Mouse (Mus musculus) left cerebral cortex, postnatal 14 days (tissue): ENCODE data around the gene Zfp12. TPM values are rescaled to one million over a fixed set of nuclear protein-coding genes. Genes with fewer than 3 reads are reported as not detected.

Experiments used
- DNase-seq, 2 experiments: peaks; one replicate each; pipeline ENCODE4 v3.0.0; 2021 to 2022; ENCODE audit warnings: low spot score in 2 of 2, mixed read lengths in 1 of 2
- intact Hi-C: fragments of 180-260 bp; cut with DNase I; formaldehyde crosslinking; loops from one replicate; pipeline ENCODE4 v1.15.1; 2025
- total RNA-seq, 2 experiments: library from RNA; stranded (reverse); gene quantifications; 2 replicates each; pipeline ENCODE4 v1.2.3; 2021

Zfp12 gene
- total RNA-seq, 2 experiments from 2014 or later = 24.6 to 28.2 TPM

DNA sequence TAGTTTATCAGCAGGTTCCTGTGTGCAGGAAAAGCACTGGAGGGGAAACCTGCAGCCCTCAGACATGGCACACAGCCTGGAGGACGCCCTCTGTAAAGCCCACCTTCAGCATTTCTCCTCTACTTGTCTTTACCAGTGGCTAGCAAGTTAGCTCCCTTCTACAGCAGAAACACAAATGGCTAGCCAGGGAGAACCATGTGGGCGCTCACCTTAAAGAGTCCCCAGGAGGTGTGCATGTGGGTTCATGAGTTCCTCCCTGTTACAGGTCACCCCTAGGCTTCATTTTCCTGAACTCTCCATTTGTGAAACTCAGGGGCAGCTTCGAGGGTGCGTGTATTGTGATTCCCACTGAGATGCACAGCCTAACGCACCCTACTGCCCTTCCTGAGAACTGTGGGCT is 20.8 kb downstream of the Zfp12 start:
- intact Hi-C loops = no loop called here
- DNase-seq = no peak

DNA sequence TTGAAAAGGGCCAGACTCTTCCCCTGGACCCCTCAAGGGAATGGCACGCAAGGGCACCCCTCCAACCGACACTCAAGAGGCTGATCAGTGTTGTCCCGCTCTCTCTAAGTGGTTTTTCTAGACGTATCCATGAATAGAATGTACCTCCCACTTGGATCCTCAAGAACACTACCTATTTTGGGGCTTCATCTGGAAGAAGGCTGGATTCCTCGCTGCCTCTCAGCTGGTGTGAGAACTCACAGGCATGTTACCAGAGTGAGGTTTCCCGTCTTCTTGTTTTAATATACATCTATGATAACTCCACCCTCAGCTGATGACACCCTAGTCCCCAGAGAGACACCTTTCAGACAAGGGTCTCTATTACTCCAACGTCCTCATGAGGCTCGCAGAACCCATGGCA is 26.7 kb downstream of the Zfp12 start:
- intact Hi-C loops = no loop called here
- DNase-seq = peak; percentile 61 to 81

DNA sequence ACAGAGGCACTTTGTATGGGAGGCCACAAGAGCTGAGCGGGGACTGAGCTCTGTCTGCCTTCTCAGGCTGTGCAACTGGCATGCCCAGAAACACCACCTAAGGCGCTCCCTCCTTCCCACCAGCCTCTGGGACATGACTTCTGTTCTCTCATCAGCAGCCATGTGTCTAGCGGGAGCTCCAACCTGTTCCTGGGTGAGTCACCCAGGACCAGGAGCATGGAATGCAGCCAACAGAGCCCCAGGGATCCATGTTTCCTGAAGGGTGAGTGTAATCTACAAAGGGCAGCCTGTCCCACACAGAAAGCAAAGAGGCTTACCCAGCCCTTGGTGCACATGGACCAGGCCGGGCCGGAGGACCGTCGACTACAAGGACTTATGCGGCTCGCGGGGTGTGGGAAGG is 29.7 kb downstream of the Zfp12 start:
- intact Hi-C loops = no loop called here
- DNase-seq = no peak

DNA sequence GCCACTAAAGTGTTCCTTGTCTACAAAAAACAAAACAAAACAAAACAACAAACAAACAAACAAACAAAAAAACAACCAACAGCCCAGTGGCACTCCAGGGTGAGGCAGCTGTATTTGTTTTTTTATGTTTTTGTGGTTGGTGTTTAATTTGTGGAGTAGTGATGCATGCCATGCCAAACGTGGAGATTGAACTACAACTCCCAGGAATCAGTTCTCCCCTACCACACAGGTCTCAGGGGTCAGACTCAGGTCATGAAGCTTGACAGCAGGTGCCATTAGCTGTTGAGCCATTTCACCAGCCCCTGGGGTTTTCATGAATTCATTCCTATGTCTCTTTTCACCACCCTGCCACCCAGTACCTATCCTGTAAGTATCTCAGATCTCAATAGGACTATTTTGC is 30.4 kb downstream of the Zfp12 start:
- DNase-seq = no peak
- intact Hi-C loops = no loop called here

DNA sequence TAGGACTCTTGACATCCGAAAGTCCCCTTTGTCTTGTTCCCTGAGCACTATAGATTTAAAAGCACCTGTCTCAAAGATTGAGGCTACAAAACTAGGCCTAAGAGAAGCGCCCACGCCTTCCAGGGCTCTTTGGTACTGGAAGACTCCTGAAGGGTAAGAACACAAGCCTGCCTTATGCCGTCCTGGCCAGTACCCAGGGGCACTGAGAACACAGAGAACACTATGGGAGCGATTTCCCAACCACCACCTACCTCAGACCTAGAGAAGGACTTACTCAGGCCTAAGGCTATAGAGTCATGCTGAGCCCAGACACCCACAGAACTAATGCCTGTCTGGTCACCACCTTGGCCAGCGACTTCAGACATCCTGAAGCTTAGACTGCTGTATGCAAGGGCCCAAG is 31.8 kb downstream of the Zfp12 start:
- DNase-seq = no peak
- intact Hi-C loops = no loop called here

DNA sequence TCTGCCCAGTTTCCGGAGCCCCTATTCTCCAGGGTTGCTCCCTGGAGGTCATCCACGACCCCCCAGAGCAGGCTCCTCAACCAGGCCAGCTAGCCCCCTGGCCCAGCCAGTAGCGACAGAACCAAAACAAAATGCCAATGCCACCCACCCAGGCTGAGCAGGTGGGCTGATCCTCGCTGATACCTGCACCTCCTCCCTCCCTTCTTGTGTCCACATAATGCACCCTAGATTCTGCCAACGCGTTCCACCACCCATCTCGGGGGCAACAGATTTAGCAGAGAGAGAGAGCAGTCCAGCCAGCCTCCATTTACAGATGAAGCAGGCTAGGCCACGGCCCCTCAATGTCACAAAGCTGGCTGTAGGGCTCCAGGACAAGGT is 34.0 kb downstream of the Zfp12 start:
- no peak for DNase-seq
- intact Hi-C loops = no loop called here

DNA sequence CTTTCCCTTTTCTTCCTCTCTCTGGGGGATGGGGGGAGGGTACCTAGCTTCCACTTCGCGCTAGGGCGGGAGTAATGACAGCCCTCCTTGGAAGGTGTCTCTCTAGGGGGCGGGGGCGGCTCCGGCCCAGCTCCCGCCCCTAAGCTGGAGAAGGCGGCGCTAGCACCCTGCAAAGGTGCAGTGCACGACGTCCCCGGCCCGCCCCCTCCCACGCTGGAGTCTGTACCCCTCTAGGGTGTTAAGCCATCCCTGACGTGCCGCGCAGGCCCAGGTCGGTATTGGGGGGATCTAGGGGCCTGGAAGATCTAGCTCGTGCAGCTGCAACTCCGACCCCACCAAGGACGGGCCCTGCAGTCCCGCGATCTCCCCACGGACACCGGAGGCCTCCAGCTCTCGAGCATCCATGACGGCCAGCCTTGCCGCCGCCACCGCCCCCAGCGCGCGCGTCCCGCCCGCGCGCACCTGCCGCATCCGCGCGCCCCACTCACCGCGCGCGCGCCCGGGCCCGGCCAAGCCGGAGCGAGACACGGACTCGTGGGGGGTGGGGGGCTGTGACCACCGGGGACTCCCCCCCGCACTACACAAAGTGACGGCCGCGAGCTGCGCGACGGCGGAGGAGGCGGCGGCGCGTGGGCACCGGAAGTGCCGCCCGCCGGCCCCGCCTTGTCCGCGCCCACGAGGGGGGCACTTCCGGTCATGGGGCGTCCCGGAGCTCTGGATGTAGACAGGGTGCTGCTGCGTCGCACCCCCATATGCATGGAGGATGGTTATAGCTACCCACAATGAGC is 34.6 kb downstream of the Zfp12 start, which contains the start of gene Zfp316:
TSS of gene Zfp316 (minus strand) at position 660 of the 788 bp plus-strand sequence.
- intact Hi-C loops = no loop called here
- DNase-seq = peak; percentile 74 to 78

DNA sequence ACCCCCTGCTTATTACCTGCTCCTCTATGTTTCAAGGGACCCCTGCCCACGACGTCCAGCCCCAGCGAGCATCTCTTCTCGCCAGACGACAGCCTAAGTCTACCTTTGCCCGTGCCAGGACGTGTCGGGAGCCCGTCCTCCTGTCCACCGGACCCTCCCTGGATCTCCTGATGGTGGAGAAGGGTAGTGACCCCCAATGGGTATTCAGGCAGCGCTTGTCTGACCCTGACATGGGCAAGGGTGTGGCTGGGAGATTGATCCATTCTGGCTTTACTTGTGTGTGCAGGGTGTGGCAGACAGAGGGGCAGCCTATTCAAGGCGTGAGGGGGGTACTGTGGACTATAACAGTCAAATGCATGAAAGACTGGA is 35.2 kb downstream of the Zfp12 start:
- DNase-seq = no peak
- intact Hi-C loops = no loop called here

DNA sequence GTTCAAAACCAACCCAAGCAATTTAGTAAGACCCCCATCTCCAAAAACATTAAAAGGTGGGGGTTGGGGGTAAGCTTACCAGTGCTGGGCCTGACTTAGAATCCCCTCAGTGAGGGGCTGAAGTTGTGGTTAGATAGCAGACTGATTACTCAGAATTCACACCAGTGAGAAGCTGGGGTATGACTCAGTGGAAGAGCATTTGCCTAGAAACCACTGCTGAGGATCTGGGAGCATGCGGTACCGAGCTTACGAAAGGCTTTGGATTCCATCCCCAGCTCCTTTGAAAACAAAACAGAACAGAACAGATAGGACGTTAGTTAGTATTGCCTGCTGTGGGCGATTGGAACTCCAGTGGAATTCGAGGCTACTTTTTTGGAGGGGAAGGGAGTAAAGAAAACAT is 36.7 kb downstream of the Zfp12 start:
- DNase-seq = no peak
- intact Hi-C loops = no loop called here

DNA sequence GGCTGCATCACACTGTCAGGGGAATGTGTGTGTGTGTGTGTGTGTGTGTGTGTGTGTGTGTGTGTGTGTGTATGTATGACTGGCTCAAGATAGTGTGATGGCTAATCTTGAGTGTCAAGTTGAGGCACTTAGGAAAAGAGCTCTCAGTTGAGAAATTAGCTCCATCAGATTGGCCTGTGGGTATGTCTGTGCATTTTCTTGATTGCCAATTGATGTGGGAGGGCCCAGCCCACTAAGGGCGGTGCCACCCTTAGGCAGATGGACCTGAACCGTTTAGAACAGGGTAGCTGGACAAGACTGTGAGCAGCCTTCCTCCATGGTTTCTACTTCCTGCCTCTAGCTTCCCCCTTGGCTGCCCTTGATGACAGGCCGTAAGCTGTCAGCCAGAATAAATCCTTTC is 37.1 kb downstream of the Zfp12 start:
- intact Hi-C loops = no loop called here
- no peak for DNase-seq

DNA sequence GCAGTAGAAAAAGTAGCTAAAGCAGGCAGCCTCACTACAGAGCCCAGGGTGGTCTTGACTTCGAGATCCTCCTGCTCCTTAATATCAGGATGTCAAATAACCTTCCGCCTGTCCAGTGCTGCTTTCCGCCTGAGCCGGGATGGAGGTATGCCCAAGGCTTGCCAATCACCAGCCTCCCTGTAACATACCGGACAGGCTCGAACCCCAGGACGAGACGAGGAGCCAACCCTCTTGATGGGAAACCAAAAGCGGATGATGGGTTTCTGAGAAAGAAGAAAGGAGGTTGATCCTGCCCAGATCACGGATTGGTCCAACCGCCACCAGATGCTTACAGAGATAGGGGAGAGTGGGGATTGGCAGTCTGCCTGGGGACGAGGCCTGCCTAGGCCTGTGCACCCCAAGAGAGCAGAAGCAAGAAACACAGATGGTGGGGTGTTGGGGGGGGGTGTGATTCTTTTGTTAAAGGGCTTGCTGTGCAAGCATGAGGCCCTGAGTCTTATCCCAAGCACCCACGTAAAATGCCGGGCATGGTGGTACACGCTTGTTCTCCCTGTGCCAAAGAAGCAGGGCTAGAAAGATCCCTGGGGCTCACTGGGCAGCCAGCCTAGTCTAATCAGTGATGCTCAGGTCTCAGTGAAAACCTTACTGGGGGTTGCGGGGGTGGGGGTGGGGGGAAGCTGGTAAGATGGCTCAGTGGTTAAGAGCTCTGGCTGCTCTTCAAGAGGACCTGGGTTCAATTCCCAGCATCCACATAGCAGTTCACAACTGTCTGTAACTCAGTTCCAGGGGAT is 37.8 kb downstream of the Zfp12 start:
- intact Hi-C loops = no loop called here
- no peak for DNase-seq

DNA sequence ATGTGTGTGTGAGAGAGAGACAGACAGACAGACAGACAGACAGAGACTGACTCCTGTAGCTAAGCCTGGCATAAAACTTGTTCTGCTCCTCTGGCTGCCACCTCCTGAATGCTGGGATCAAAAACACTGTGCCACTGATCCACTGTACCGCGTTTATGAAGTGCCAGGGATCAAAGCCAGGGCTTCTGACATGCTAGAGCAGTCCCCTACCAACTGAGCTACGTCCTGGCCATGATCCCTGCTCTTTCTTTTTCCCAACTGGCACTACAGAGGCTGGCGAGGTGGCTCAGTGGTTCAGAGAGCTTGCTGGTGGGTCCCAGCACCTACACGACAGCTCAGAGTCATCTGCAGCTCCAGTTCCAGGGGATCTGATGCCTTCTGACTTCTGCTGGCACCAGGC is 40.8 kb downstream of the Zfp12 start:
- no peak for DNase-seq

DNA sequence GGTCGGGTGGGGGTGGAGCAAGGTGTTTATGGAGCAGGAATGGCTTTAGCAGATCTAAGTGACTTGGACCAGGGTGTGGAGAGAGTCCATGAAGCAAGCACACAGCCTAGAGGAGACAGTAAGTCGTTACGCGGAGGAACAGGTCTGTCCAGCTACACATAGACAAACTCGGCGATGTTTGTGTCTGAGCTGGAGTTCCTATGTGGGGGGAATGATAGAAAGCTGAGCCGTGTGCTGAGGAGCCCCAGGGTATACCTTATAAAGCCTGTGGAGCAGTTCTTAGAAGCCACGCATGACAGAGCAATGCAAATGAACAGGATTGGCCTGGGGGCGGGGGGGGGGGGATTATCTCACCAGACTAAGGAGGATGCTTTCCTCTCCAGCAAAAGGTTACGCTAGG is 44.3 kb downstream of the Zfp12 start:
- DNase-seq = no peak
- intact Hi-C loops = no loop called here

More for the DNA sequence above, 40.8 kb downstream of the Zfp12 start:
- intact Hi-C loops = no loop called here

DNA sequence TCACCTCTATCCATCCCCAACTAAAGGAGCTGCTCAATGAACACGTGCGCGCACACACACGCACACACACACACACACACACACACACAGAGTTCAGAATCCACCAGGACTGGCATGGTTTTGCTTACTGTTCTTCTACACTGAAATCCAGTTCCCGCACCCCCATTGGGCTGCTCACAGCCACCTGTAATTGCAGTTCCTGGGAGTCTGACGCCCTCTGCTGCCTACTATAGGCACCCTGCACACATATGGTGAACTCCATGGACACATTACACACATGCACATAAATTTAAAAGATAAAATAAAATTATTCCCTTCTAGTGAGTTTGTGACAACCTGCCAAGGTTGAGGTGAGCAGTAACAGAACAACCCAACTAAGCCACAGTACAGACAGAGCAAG is 49.8 kb downstream of the Zfp12 start:
- DNase-seq = no peak
- intact Hi-C loops = no loop called here

DNA sequence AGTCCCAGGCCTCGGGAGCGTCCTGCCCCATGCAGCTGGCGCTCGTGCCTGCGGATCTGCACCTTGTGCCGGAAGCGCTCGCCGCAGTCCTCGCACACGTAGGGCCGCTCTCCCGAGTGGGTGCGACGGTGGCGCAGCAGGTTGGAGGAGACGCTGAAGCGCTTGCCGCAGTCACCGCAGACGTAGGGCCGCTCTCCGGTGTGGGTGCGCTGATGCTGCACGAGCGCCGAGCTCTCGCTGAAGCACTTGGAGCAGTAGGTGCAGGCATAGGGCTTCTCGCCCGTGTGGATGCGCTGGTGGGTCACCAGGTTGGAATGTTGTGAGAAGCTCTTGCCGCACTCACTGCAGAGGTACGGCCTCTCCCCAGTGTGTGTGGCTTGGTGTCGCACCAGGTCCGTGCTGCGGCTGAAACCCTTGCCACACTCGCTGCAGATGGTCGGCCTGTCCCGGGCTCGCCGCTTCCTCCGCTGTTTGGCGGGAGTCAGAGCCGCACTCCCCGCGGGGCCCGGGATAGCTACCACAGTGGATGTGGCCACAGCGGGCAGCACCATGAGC is 52.9 kb downstream of the Zfp12 start:
- intact Hi-C loops = no loop called here

DNA sequence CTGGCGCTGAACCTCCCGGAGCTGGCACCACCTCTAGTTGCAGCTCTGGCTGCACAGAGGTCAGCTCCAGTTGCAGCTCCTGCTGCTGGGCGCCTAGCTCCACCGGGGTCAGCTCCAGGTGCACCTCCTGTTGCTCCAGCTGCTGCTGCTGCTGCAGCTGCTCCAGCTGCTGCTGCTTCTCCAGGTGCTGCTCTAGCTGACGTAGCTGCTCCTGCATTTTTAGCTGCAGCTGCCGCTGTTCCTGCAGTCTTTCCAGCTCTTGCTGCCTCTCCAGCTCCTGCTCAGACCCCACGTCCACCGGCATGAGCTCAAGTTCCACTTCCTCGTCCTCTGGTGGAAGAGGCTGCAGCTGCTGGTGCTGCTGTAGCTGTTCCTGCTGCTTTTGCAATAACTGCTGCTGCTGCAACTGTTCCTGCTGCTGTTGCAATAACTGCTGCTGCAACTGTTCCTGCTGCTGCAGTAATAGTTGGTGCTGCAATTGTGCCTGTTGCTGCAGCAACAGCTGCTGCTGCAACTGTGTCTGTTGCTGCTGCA is 53.5 kb downstream of the Zfp12 start:
- no peak for DNase-seq
- intact Hi-C loops = no loop called here

More for the DNA sequence above, 52.9 kb downstream of the Zfp12 start:
- no peak for DNase-seq

DNA sequence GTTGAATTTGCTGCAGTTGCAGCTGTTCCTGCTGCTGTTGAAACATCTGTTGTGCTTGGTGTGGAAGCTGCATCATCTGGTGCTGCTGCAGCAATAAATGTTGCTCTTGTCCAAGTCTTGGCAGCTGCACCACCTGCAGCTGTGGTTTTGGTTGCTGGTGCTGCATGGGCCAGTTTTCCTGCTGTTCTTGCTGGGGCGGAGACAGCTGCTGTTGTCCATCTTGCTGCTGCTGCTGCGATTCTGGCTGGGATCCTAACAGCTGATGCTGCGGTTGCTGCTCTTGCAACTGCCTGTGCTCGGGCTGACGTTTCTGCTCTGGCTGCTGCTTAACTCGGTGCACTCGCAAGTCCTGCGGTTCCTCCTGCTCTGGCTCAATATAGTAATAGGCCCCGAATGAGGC is 54.3 kb downstream of the Zfp12 start:
- DNase-seq = no peak
- intact Hi-C loops = no loop called here

DNA sequence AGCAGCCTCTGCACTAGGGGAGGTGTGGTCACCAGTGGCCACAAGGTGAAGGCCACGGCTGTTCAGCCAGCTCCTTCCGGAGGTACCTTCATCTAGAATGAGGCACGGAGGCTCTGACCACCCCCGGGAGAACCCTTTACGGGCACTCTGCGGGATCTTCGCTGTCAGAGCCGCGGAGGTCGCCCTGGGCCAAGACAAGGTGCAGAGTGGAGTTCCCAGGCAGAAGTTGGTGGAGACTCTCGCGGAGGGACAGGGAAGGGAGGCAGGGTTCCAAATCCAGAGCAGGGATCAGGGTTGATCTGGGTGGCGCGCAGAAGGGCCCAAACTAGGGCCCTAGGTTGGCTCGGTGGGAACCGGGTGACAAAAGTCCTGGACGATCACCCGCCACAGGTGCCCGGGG is 57.9 kb downstream of the Zfp12 start:
- intact Hi-C loops = no loop called here
- no peak for DNase-seq

DNA sequence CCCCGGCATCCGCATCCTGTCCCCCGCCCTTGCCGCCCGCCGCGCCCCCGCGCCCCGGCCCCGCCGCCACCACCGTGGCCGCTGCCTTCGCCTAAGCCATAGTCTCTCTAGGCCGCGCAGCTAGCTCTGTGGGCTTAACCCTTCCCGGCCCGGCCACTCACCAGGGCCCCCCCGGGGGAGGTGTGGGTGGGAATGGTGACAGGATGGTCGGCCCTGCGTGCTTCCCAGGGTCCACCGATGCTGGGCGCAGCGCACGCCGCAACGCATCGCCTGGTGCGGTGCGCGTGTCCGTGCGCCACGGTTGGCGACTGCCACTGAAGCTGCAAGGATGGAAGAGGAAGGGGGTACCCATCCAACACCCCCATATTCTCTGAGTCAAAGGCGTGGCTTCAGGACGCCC is 58.4 kb downstream of the Zfp12 start, which contains the start of gene Zfp853:
TSS of gene Zfp853 (minus strand) at position 220 of the 400 bp plus-strand sequence.
- DNase-seq = no peak
- intact Hi-C loops = no loop called here

DNA sequence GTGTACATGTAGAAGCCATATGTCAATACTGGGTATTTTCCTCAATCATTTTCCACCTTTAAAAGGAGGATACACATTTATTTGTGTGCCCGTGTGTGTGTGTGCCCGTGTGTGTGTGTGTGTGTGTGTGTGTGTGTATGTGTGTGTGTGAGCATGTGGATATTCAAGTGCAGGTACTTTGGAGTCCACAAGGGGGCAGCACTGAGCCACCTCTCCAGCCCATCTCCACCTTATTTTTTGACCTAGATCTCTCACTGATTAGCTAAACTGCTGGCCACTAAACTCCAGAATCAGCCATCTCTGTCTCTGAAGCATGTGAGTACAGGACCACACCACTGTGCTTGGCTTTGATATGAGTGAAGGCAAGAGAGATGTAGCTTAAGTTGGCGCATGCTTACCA is 59.9 kb downstream of the Zfp12 start:
- DNase-seq = no peak
- intact Hi-C loops = loop anchor here (5.0 kb wide), 1 partner anchor 48 kb away; no protein-coding TSS in a partner anchor
